Mouse (Mus musculus): ENCODE measurements around the gene Bcan. TPM values are rescaled to one million over a fixed set of nuclear protein-coding genes. Genes with fewer than 3 reads are reported as not detected.

The Bcan gene
- polyA plus RNA-seq, 1 experiment from 2014 or later, result 0.56 TPM

DNA sequence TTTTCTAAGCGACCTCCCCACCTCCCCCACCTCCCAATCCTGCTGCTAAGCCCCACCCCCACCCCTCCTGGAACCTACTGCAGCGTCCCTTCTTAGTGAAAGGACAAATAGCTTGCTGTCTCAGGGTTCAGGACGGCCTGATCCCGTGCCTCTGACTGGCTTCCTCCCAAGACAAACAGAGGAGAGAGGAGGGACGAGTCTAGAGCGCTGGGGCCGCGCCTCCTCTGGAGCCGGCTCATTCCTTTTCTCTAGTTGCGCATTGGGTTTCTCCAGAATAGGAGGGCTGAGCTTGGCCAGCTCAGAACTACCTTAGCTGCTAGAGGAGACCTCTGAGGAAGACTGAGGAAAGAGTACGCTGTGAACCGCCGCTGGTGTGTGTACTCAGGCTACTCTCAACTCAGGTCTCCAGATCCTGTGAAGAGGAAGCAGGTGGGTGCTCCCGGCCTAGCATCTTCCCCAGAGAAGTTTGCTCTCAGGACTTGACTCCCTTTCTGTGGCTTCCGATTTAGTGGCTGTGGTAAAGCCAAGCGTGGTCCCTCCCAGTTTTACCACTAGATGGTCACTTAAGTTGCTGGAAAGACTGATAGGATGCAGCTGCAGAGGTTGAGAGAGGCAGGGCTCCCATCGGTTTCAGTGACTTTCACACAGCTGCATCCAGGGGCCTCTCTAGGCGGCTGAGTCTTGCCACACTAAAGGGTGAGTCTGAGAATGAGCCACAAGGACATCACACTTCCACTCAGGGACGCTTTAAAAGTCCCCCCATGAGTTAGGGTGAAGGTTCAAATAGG is 30.8 kb upstream of the Bcan start:
- Histone ChIP-seq H3K36me3 (ENCODE audit: insufficient read depth, low read length) (no peaks in the 10 kb centered on the region), H3K4me1 (ENCODE audit: insufficient read depth, low read depth, low read length) (peaks cover 4% of the 10 kb centered on the region; the same call in 1 of the 2 replicates), H3K4me2 (replicated peaks; ENCODE audit: low read depth, low read length) (0 out of 2 replicates have a peak overlapping the region, but pooled peaks have one; percentile 25), H3K4me3 (ENCODE audit: low read depth, low read length) (no peak overlapping the region), H3K9me3 (ENCODE audit: low read length) (no peaks in the 10 kb centered on the region), H3K9ac (replicated peaks; ENCODE audit: low read depth) (no peak overlapping the region), H3K27ac (ENCODE audit: low read length) (no peak overlapping the region), H3K27me3 (replicated peaks; ENCODE audit: insufficient read depth, low read length) (peaks cover 4% of the 10 kb centered on the region; the same call in 1 of the 2 replicates)
- 9% methylated on average over 19 of the region's 19 CpGs for WGBS
- DNase-seq (ENCODE audit: low spot score) (peak; percentile 85), ATAC-seq (peak; percentile 85)
- TF ChIP-seq EP300 (IDR thresholded peaks at IDR 0.05) (peak; percentile 67), CTCF (IDR thresholded peaks at IDR 0.05) (no peak)

DNA sequence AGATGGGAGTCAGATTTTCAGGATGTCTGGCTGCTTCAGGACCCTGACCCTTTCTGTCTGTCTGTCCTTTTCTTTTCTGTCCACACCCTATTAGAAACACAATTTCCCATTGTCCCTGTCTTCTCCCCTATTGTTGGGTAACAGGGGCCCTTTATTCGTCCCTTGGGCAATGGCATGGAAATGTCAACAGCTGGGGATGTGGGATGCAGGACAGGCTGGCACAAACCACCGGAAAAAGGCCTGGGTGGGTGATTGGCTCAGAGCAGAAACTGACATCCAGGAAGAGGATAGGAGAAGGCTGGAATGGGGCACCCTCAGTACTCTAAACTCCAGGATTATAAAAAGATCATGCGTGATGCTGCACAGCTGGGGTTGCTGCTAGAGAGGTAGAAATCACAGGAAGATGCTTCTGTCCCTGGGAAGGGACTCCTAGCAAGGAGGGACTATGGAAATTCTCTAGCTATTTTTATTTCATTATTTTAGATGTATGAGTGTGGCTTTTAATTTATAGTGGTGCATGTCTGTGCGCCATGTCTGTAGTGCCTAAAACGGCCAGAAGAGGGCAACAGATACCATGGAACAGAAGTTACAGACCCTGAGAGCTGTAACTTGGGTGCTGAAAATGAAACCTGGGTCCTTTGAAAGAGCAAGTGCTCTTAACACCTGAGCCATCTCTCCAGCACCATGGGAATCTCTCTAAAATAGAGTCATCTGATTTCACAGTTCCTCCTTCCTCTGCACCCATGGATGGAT is 27.6 kb upstream of the Bcan start, which contains the start of gene Hapln2:
TSS of gene Hapln2 (minus strand) at position 150 of the 753 bp plus-strand sequence.
- WGBS, result 52% methylated on average over 5 of the region's 5 CpGs

GRCm38 (mm10) chr3:88026823-88027222 is 26.8 kb upstream of the Bcan start:
- Histone ChIP-seq H3K27ac (ENCODE audit: low read length) (no peak overlapping the region), H3K4me1 (ENCODE audit: insufficient read depth, low read depth, low read length) (peaks cover 18% of the 10 kb centered on the region), H3K4me3 (ENCODE audit: low read depth, low read length) (no peak overlapping the region), H3K36me3 (ENCODE audit: insufficient read depth, low read length) (no peaks in the 10 kb centered on the region), H3K27me3 (replicated peaks; ENCODE audit: insufficient read depth, low read length) (peaks cover 38% of the 10 kb centered on the region), H3K4me2 (replicated peaks; ENCODE audit: low read depth, low read length) (no peak overlapping the region), H3K9ac (replicated peaks; ENCODE audit: low read depth) (no peak overlapping the region), H3K9me3 (ENCODE audit: low read length) (no peaks in the 10 kb centered on the region)
- no peak for DNase-seq (ENCODE audit: low spot score)
- WGBS, result 53% methylated on average over 7 of the region's 7 CpGs
- no peak for TF ChIP-seq CTCF (IDR thresholded peaks at IDR 0.05)
- no peak for TF ChIP-seq EP300 (IDR thresholded peaks at IDR 0.05)
- no peak for ATAC-seq

More for the DNA sequence above, 27.6 kb upstream of the Bcan start, which contains the start of gene Hapln2:
- ATAC-seq, result no peak
- no peak within 1 kb of the TSS for H3K9ac ChIP-seq (replicated peaks; ENCODE audit: low read depth)
- no peak for DNase-seq (ENCODE audit: low spot score)
- no peak within 1 kb of the TSS for H3K4me3 ChIP-seq (ENCODE audit: low read depth, low read length)
- peak; percentile 71 for TF ChIP-seq CTCF (IDR thresholded peaks at IDR 0.05)
- no peak for TF ChIP-seq EP300 (IDR thresholded peaks at IDR 0.05)
- H3K4me1 ChIP-seq (ENCODE audit: insufficient read depth, low read depth, low read length), result peaks cover 16% of the 10 kb centered on the region
- H3K27ac ChIP-seq (ENCODE audit: low read length), result no peak within 1 kb of the TSS
- no peaks in the 10 kb centered on the region for H3K36me3 ChIP-seq (ENCODE audit: insufficient read depth, low read length)
- no peak within 1 kb of the TSS for H3K4me2 ChIP-seq (replicated peaks; ENCODE audit: low read depth, low read length)
- no peaks in the 10 kb centered on the region for H3K9me3 ChIP-seq (ENCODE audit: low read length)
- H3K27me3 ChIP-seq (replicated peaks; ENCODE audit: insufficient read depth, low read length), result peaks cover 31% of the 10 kb centered on the region

DNA sequence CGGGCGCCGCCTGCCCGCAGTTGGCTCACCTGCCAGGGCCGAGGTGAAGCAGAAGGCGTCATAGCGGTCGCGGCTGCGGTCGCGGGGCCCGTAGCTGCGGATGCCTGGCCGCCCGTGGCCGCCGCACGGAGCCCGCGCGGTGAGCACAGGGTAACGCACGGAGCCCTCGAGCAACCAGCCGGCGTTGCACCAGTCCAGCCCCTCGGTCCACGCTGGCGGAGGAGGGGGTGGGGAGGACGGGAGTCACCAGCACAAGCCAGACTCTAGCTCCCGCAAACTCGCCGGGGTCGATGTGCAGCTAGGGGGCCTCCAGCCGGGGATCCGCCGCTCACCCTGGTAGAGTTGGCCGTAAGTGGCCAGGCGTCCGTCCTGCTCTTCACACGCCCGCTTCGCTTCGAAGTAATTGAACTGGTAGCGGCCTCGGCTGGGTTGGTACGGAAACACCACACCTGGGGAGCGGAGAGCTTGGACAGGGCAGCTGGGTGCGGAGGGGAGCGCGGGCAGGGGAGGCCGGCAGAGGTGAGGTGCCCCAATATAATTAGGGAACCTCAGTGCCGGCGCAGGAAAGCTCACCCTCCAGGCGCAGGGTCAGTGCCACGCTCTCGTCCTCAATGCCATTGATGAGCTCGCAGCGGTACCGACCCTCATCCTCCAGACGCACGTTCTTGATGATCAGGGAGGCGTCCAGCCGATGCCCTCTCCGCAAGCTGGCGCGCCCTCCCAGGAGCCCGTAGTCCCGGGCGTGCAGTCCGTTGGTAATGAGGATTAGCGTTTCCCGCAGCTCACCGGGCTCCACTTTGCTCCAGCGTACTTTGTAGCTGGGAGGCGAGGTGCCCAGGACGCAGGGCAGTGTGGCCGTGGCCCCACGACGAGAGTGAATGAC is 23.4 kb upstream of the Bcan start:
- Histone ChIP-seq H3K36me3 (ENCODE audit: insufficient read depth, low read length) (no peaks in the 10 kb centered on the region), H3K27me3 (replicated peaks; ENCODE audit: insufficient read depth, low read length) (peaks cover 54% of the 10 kb centered on the region), H3K4me1 (ENCODE audit: insufficient read depth, low read depth, low read length) (peaks cover 14% of the 10 kb centered on the region), H3K9me3 (ENCODE audit: low read length) (no peaks in the 10 kb centered on the region), H3K4me2 (replicated peaks; ENCODE audit: low read depth, low read length) (peak overlapping the region; percentile 86), H3K27ac (ENCODE audit: low read length) (no peak overlapping the region), H3K9ac (replicated peaks; ENCODE audit: low read depth) (no peak overlapping the region), H3K4me3 (ENCODE audit: low read depth, low read length) (peak overlapping the region; percentile 47)
- WGBS, result 1% methylated on average over 79 of the region's 81 CpGs
- peak; percentile 12 for TF ChIP-seq CTCF (IDR thresholded peaks at IDR 0.05)
- no peak for TF ChIP-seq EP300 (IDR thresholded peaks at IDR 0.05)
- DNase-seq (ENCODE audit: low spot score) (no peak), ATAC-seq (peak; percentile 65)

GRCm38 (mm10) chr3:88022322-88023191 is 22.5 kb upstream of the Bcan start:
- H3K4me1 ChIP-seq (ENCODE audit: insufficient read depth, low read depth, low read length), result peaks cover 14% of the 10 kb centered on the region
- no peaks in the 10 kb centered on the region for H3K9me3 ChIP-seq (ENCODE audit: low read length)
- peak overlapping the region; percentile 47 for H3K4me3 ChIP-seq (ENCODE audit: low read depth, low read length)
- DNase-seq (ENCODE audit: low spot score) (peak; percentile 91), ATAC-seq (peak; percentile 95)
- H3K27me3 ChIP-seq (replicated peaks; ENCODE audit: insufficient read depth, low read length), result peaks cover 52% of the 10 kb centered on the region
- H3K27ac ChIP-seq (ENCODE audit: low read length), result no peak overlapping the region
- no peak overlapping the region for H3K9ac ChIP-seq (replicated peaks; ENCODE audit: low read depth)
- H3K36me3 ChIP-seq (ENCODE audit: insufficient read depth, low read length), result no peaks in the 10 kb centered on the region
- no peak for TF ChIP-seq CTCF (IDR thresholded peaks at IDR 0.05)
- H3K4me2 ChIP-seq (replicated peaks; ENCODE audit: low read depth, low read length), result peak overlapping the region; percentile 86
- WGBS, result 1% methylated on average over 63 of the region's 66 CpGs
